Mouse (Mus musculus) lung, embryonic 15.5 days (tissue): Measurements from ENCODE around the gene Efr3b. TPM values are rescaled to one million over a fixed set of nuclear protein-coding genes. Genes with fewer than 3 reads are reported as not detected.

Experiments used
- ATAC-seq: fragments of 200-750 bp; cut with Nextera tagmentation; 2 replicates; pipeline ENCODE4 v1.8.0; 2017; ENCODE audit warnings: moderate number of reproducible peaks, borderline replicate concordance; ENCODE audit not compliant: low FRiP score, low TSS enrichment; ENCODE audit errors: extremely low read depth
- H3K27ac ChIP-seq: fragments of 300-500 bp; sonication (generic); 2 replicates; pipeline ENCODE4 v1.5.1; 2015; ENCODE audit warnings: moderate library complexity, mild to moderate bottlenecking, inconsistent platforms
- H3K27me3 ChIP-seq: fragments of 300-500 bp; sonication (generic); 2 replicates; pipeline ENCODE4 v1.6.1; 2015; ENCODE audit warnings: inconsistent platforms
- H3K36me3 ChIP-seq: fragments of 300-500 bp; sonication (generic); 2 replicates; pipeline ENCODE4 v1.6.1; 2015; ENCODE audit warnings: inconsistent platforms
- H3K4me1 ChIP-seq: fragments of 300-500 bp; sonication (generic); 2 replicates; pipeline ENCODE4 v1.6.1; 2015; ENCODE audit warnings: inconsistent platforms
- H3K4me2 ChIP-seq: fragments of 300-500 bp; sonication (generic); 2 replicates; pipeline ENCODE4 v1.6.1; 2015; ENCODE audit warnings: inconsistent platforms, mild to moderate bottlenecking, moderate library complexity
- H3K4me3 ChIP-seq: fragments of 300-500 bp; sonication (generic); 2 replicates; pipeline ENCODE4 v1.5.1; 2015; ENCODE audit warnings: mild to moderate bottlenecking, inconsistent platforms
- H3K9ac ChIP-seq: fragments of 300-500 bp; sonication (generic); 2 replicates; pipeline ENCODE4 v1.6.1; 2015; ENCODE audit warnings: inconsistent platforms
- H3K9me3 ChIP-seq: fragments of 300-500 bp; sonication (generic); 2 replicates; pipeline ENCODE4 v1.6.1; 2016; ENCODE audit warnings: inconsistent platforms
- WGBS: fragments of 180-500 bp; shearing (Covaris S2); methylation state at CpG from one replicate; pipeline ENCODE4 v1.1.7; 2015; 5-methylcytosine and 5-hydroxymethylcytosine counted together
- polyA plus RNA-seq: library from polyadenylated mRNA; unstranded; fragments of >200 nt; fragmentation: Nextera tagmentation; extraction: Ambion mirVana; gene quantifications from 2 replicates; pipeline ENCODE4 v1.2.1, GENCODE M21; 2015

Efr3b gene
- polyA plus RNA-seq, 1 experiment from 2014 or later: 4.2 TPM

GRCm38 (mm10) chr12:4028516-4028915 lies 10.2 kb downstream of the Efr3b start:
- H3K27ac ChIP-seq: no peak overlapping the region
- no peaks in the 10 kb centered on the region for H3K27me3 ChIP-seq
- no peak overlapping the region for H3K9ac ChIP-seq
- H3K4me2 ChIP-seq: no peak overlapping the region
- no peaks in the 10 kb centered on the region; the same call in 1 of the 2 replicates for H3K4me1 ChIP-seq
- no peaks in the 10 kb centered on the region for H3K9me3 ChIP-seq
- H3K36me3 ChIP-seq: no peaks in the 10 kb centered on the region
- no peak overlapping the region for H3K4me3 ChIP-seq
- no peak for ATAC-seq
- 53% methylated on average over 11 of the region's 11 CpGs for WGBS

GRCm38 (mm10) chr12:4024356-4024755 lies 14.4 kb downstream of the Efr3b start:
- Histone ChIP-seq H3K4me1 (no peaks in the 10 kb centered on the region; the same call in 1 of the 2 replicates), H3K9me3 (no peaks in the 10 kb centered on the region), H3K36me3 (no peaks in the 10 kb centered on the region), H3K4me2 (no peak overlapping the region), H3K27me3 (no peaks in the 10 kb centered on the region), H3K27ac (no peak overlapping the region), H3K4me3 (no peak overlapping the region), H3K9ac (no peak overlapping the region)
- WGBS: 65% methylated on average over 5 of the region's 5 CpGs
- no peak for ATAC-seq

GRCm38 (mm10) chr12:4023501-4023900 lies 15.2 kb downstream of the Efr3b start:
- H3K27me3 ChIP-seq: no peaks in the 10 kb centered on the region
- H3K4me1 ChIP-seq: no peaks in the 10 kb centered on the region; the same call in 1 of the 2 replicates
- 94% methylated on average over 14 of the region's 14 CpGs for WGBS
- no peak overlapping the region for H3K4me3 ChIP-seq
- H3K9ac ChIP-seq: no peak overlapping the region
- H3K36me3 ChIP-seq: no peaks in the 10 kb centered on the region
- no peak overlapping the region for H3K4me2 ChIP-seq
- ATAC-seq: no peak
- H3K9me3 ChIP-seq: no peaks in the 10 kb centered on the region
- no peak overlapping the region for H3K27ac ChIP-seq

- Histone ChIP-seq H3K4me2 (peak overlapping the region; percentile 9; the same call in 1 of the 2 replicates), H3K27me3 (no peaks in the 10 kb centered on the region), H3K36me3 (no peaks in the 10 kb centered on the region), H3K4me1 (no peaks in the 10 kb centered on the region), H3K9me3 (no peaks in the 10 kb centered on the region), H3K9ac (no peak overlapping the region), H3K4me3 (no peak overlapping the region), H3K27ac (no peak overlapping the region)
- 0 out of 2 replicates have a peak, but pooled peaks have one; percentile 31 for ATAC-seq
- WGBS: 47% methylated on average over 7 of the region's 7 CpGs
Measured at GRCm38 (mm10) chr12:4022845-4023244, 15.9 kb downstream of the Efr3b start.

GRCm38 (mm10) chr12:4020505-4020904 lies 18.2 kb downstream of the Efr3b start:
- H3K4me3 ChIP-seq: no peak overlapping the region
- WGBS: 33% methylated on average over 8 of the region's 8 CpGs
- H3K4me1 ChIP-seq: no peaks in the 10 kb centered on the region
- H3K9ac ChIP-seq: no peak overlapping the region
- H3K27me3 ChIP-seq: no peaks in the 10 kb centered on the region
- ATAC-seq: peak; percentile 42; the same call in 1 of the 2 replicates
- H3K36me3 ChIP-seq: no peaks in the 10 kb centered on the region
- no peak overlapping the region for H3K4me2 ChIP-seq
- H3K27ac ChIP-seq: no peak overlapping the region
- H3K9me3 ChIP-seq: no peaks in the 10 kb centered on the region

- Histone ChIP-seq H3K9me3 (no peaks in the 10 kb centered on the region), H3K4me2 (no peak overlapping the region), H3K4me1 (no peaks in the 10 kb centered on the region), H3K27ac (no peak overlapping the region), H3K27me3 (no peaks in the 10 kb centered on the region), H3K4me3 (no peak overlapping the region), H3K9ac (no peak overlapping the region), H3K36me3 (no peaks in the 10 kb centered on the region)
- no peak for ATAC-seq
- WGBS: 36% methylated on average over 7 of the region's 7 CpGs
Measured at GRCm38 (mm10) chr12:4016321-4016720, 22.4 kb downstream of the Efr3b start.

- Histone ChIP-seq H3K36me3 (no peaks in the 10 kb centered on the region), H3K27ac (no peak overlapping the region), H3K4me2 (no peak overlapping the region), H3K27me3 (no peaks in the 10 kb centered on the region), H3K4me3 (no peak overlapping the region), H3K4me1 (no peaks in the 10 kb centered on the region), H3K9ac (no peak overlapping the region), H3K9me3 (no peaks in the 10 kb centered on the region)
- ATAC-seq: no peak
- whole genome bisulfite sequencing: 66% methylated on average over 4 of the region's 4 CpGs
Measured at GRCm38 (mm10) chr12:4015741-4016140, 23.0 kb downstream of the Efr3b start.

- H3K9me3 ChIP-seq: no peaks in the 10 kb centered on the region
- H3K27ac ChIP-seq: no peak overlapping the region
- ATAC-seq: no peak
- no peak overlapping the region for H3K4me3 ChIP-seq
- no peak overlapping the region for H3K4me2 ChIP-seq
- no peaks in the 10 kb centered on the region for H3K4me1 ChIP-seq
- WGBS: 60% methylated on average over 7 of the region's 7 CpGs
- no peaks in the 10 kb centered on the region for H3K27me3 ChIP-seq
- no peaks in the 10 kb centered on the region for H3K36me3 ChIP-seq
- H3K9ac ChIP-seq: no peak overlapping the region
Measured at GRCm38 (mm10) chr12:4015255-4015654, 23.5 kb downstream of the Efr3b start.

- no peak for ATAC-seq
- H3K36me3 ChIP-seq: no peaks in the 10 kb centered on the region
- H3K4me1 ChIP-seq: peaks cover 19% of the 10 kb centered on the region
- no peaks in the 10 kb centered on the region for H3K27me3 ChIP-seq
- no peak overlapping the region for H3K4me3 ChIP-seq
- no peak overlapping the region for H3K9ac ChIP-seq
- H3K27ac ChIP-seq: no peak overlapping the region
- H3K4me2 ChIP-seq: no peak overlapping the region
- 86% methylated on average over 5 of the region's 5 CpGs for WGBS
- H3K9me3 ChIP-seq: no peaks in the 10 kb centered on the region
Measured at GRCm38 (mm10) chr12:4011715-4012114, 27.0 kb downstream of the Efr3b start.

- Histone ChIP-seq H3K4me2 (no peak overlapping the region), H3K4me3 (no peak overlapping the region), H3K27ac (no peak overlapping the region), H3K9me3 (no peaks in the 10 kb centered on the region), H3K36me3 (no peaks in the 10 kb centered on the region), H3K27me3 (no peaks in the 10 kb centered on the region), H3K4me1 (peaks cover 23% of the 10 kb centered on the region), H3K9ac (no peak overlapping the region)
- 88% methylated on average over 4 of the region's 4 CpGs for WGBS
- ATAC-seq: no peak
Measured at GRCm38 (mm10) chr12:4011301-4011700, 27.4 kb downstream of the Efr3b start.

GRCm38 (mm10) chr12:4008731-4009130 lies 30.0 kb downstream of the Efr3b start:
- no peaks in the 10 kb centered on the region for H3K36me3 ChIP-seq
- WGBS: 81% methylated on average over 12 of the region's 12 CpGs
- H3K9me3 ChIP-seq: no peaks in the 10 kb centered on the region
- no peak overlapping the region for H3K9ac ChIP-seq
- no peak overlapping the region for H3K4me2 ChIP-seq
- no peaks in the 10 kb centered on the region for H3K27me3 ChIP-seq
- no peak for ATAC-seq
- H3K4me1 ChIP-seq: peaks cover 33% of the 10 kb centered on the region
- H3K27ac ChIP-seq: no peak overlapping the region
- H3K4me3 ChIP-seq: no peak overlapping the region

GRCm38 (mm10) chr12:4007766-4008165 lies 30.9 kb downstream of the Efr3b start:
- H3K27ac ChIP-seq: peak overlapping the region; percentile 81
- peak; percentile 72; the same call in 1 of the 2 replicates for ATAC-seq
- H3K4me3 ChIP-seq: no peak overlapping the region
- no peak overlapping the region for H3K9ac ChIP-seq
- H3K9me3 ChIP-seq: no peaks in the 10 kb centered on the region
- no peaks in the 10 kb centered on the region for H3K36me3 ChIP-seq
- no peaks in the 10 kb centered on the region for H3K27me3 ChIP-seq
- WGBS: 32% methylated on average over 4 of the region's 4 CpGs
- peaks cover 33% of the 10 kb centered on the region for H3K4me1 ChIP-seq
- H3K4me2 ChIP-seq: no peak overlapping the region

GRCm38 (mm10) chr12:4007181-4007580 lies 31.5 kb downstream of the Efr3b start:
- WGBS: 28% methylated on average over 4 of the region's 4 CpGs
- H3K9me3 ChIP-seq: no peaks in the 10 kb centered on the region
- peak; percentile 81 for ATAC-seq
- H3K36me3 ChIP-seq: no peaks in the 10 kb centered on the region
- peak overlapping the region; percentile 81 for H3K27ac ChIP-seq
- no peak overlapping the region for H3K9ac ChIP-seq
- no peaks in the 10 kb centered on the region for H3K27me3 ChIP-seq
- H3K4me3 ChIP-seq: no peak overlapping the region
- peaks cover 33% of the 10 kb centered on the region for H3K4me1 ChIP-seq
- no peak overlapping the region for H3K4me2 ChIP-seq
